ENCODE assay signal across 9 mouse cellular contexts in genomic region chr3:16086550-16086949, GRCm38 (mm10).
DNase-seq lines count a peak whose midpoint lies in the region; ATAC-seq and TF ChIP-seq lines count a peak whose summit lies in the region.
"Had no signal": no experiment of that assay in that cellular context is flagged by ENCODE, and none has a peak within 500 bp of the region (broad histone marks: within the 10 kb centered on the region; RNA-seq: fewer than 3 reads in every experiment).

No protein-coding gene starts in this region.

- intact Hi-C loops in heart, postnatal 36 days (cut with DNase I): no loop called here

- no peak for ATAC-seq in liver, postnatal 0 days
- no peak for ATAC-seq in liver, embryonic 11.5 days (replicated peaks; ENCODE audit: low FRiP score)

- no peak overlapping the region for H3K27ac ChIP-seq in liver, postnatal 0 days (ENCODE audit: low read depth)
- no peak overlapping the region for H3K27ac ChIP-seq in liver, embryonic 11.5 days (ENCODE audit: low read depth, low read length)
- H3K27ac ChIP-seq in thymus, adult 2 months (ENCODE audit: control insufficient read depth, insufficient read depth, low read length): no peak overlapping the region
- H3K27ac ChIP-seq: embryonic facial prominence, embryonic 13.5 days had no signal

- no peak overlapping the region for H3K4me3 ChIP-seq in liver, postnatal 0 days (ENCODE audit: low read depth, low read length)
- H3K4me3 ChIP-seq in liver, embryonic 11.5 days (ENCODE audit: low read depth, low read length): no peak overlapping the region
- no peak overlapping the region for H3K4me3 ChIP-seq in myocyte
- H3K4me3 ChIP-seq in thymus, adult 2 months (ENCODE audit: control insufficient read depth, insufficient read depth, low read length): no peak overlapping the region
- H3K4me3 ChIP-seq: embryonic facial prominence, embryonic 13.5 days had no signal

- no peak overlapping the region for H3K9ac ChIP-seq in liver, postnatal 0 days (replicated peaks)
- no peak overlapping the region for H3K9ac ChIP-seq in liver, embryonic 11.5 days (ENCODE audit: low read depth, low read length)
- H3K9ac ChIP-seq: embryonic facial prominence, embryonic 13.5 days had no signal

- DNase-seq in cerebellum, postnatal 10 days: peak; percentile 3 to 13
- DNase-seq in cerebellum, adult 11 months: no peak
- DNase-seq in liver, postnatal 0 days: no peak
- DNase-seq in liver, embryonic 11.5 days (ENCODE audit: low spot score): no peak
- peak; percentile 2 for DNase-seq in brain, embryonic 18.5 days (ENCODE audit: low read depth, low spot score)
- DNase-seq in thymus, adult 2 months: no peak
- no peak for DNase-seq in heart, postnatal 36 days

- H3K9me3 ChIP-seq in liver, postnatal 0 days (ENCODE audit: low read length): no peaks in the 10 kb centered on the region
- H3K9me3 ChIP-seq in liver, embryonic 11.5 days (ENCODE audit: control insufficient read depth, low read length): no peaks in the 10 kb centered on the region
- H3K9me3 ChIP-seq: embryonic facial prominence, embryonic 13.5 days had no signal

- no peak for TF ChIP-seq EP300 in liver, postnatal 0 days (IDR thresholded peaks at IDR 0.05; ENCODE audit: low read depth)

- H3K79me2 ChIP-seq in myocyte (ENCODE audit: control insufficient read depth, insufficient read depth): no peaks in the 10 kb centered on the region

- WGBS in liver, postnatal 0 days (ENCODE audit: insufficient replicate concordance): 0% methylated on average over 1 of the region's 1 CpGs
- WGBS in liver, embryonic 11.5 days: 15% methylated on average over 1 of the region's 1 CpGs
- 7% methylated on average over 1 of the region's 1 CpGs for WGBS in thymus, adult 2 months

- H3K4me2 ChIP-seq in liver, postnatal 0 days (ENCODE audit: low read depth, low read length): no peak overlapping the region
- H3K4me2 ChIP-seq in liver, embryonic 11.5 days: no peak overlapping the region
- H3K4me2 ChIP-seq in myocyte (ENCODE audit: low read depth): peak overlapping the region; percentile 61
- H3K4me2 ChIP-seq: embryonic facial prominence, embryonic 13.5 days had no signal

- no peaks in the 10 kb centered on the region for H3K4me1 ChIP-seq in liver, postnatal 0 days (ENCODE audit: insufficient read depth)
- no peaks in the 10 kb centered on the region for H3K4me1 ChIP-seq in liver, embryonic 11.5 days (replicated peaks; ENCODE audit: control insufficient read depth, insufficient read depth, low read length)
- H3K4me1 ChIP-seq in thymus, adult 2 months (replicated peaks; ENCODE audit: control insufficient read depth, insufficient read depth, low read length): no peaks in the 10 kb centered on the region
- H3K4me1 ChIP-seq: embryonic facial prominence, embryonic 13.5 days had no signal

- H3K36me3 ChIP-seq in liver, postnatal 0 days (replicated peaks; ENCODE audit: insufficient read depth, low read length): no peaks in the 10 kb centered on the region
- H3K36me3 ChIP-seq in liver, embryonic 11.5 days (ENCODE audit: control insufficient read depth, insufficient read depth, low read length): no peaks in the 10 kb centered on the region
- H3K36me3 ChIP-seq in myocyte (ENCODE audit: control insufficient read depth, insufficient read depth): no peaks in the 10 kb centered on the region
- H3K36me3 ChIP-seq in thymus, adult 2 months (ENCODE audit: control insufficient read depth, insufficient read depth, low read length): no peaks in the 10 kb centered on the region
- H3K36me3 ChIP-seq: embryonic facial prominence, embryonic 13.5 days had no signal

- no peak overlapping the region for H3ac ChIP-seq in myocyte (ENCODE audit: control insufficient read depth, insufficient read length)

- TF ChIP-seq POLR2A in myocyte (IDR thresholded peaks at IDR 0.05; ENCODE audit: insufficient read length, low read depth): no peak
- no peak for TF ChIP-seq POLR2A in thymus, adult 2 months (IDR thresholded peaks at IDR 0.05; ENCODE audit: control insufficient read depth, extremely low read depth, insufficient read depth, low read length, poor library complexity)

- TF ChIP-seq CTCF in liver, postnatal 0 days (IDR thresholded peaks at IDR 0.05; ENCODE audit: low read depth): peak; percentile 57
- TF ChIP-seq CTCF in thymus, adult 2 months (IDR thresholded peaks at IDR 0.05; ENCODE audit: borderline replicate concordance, control insufficient read depth, extremely low read depth, insufficient read depth, low read length, poor library complexity): no peak

- no peaks in the 10 kb centered on the region for H3K27me3 ChIP-seq in liver, postnatal 0 days (ENCODE audit: insufficient read depth, low read length)
- H3K27me3 ChIP-seq in liver, embryonic 11.5 days (replicated peaks; ENCODE audit: control insufficient read depth, insufficient read depth, low read length): no peaks in the 10 kb centered on the region
- H3K27me3 ChIP-seq in myocyte (ENCODE audit: control insufficient read depth, insufficient read depth, insufficient read length): no peaks in the 10 kb centered on the region
- no peaks in the 10 kb centered on the region for H3K27me3 ChIP-seq in thymus, adult 2 months (ENCODE audit: control insufficient read depth, insufficient read depth, low read length)
- H3K27me3 ChIP-seq: embryonic facial prominence, embryonic 13.5 days had no signal

TF ChIP-seq in myocyte, 11 proteins besides CTCF, POLR2A, EP300 and RAD21:
- no peak for TF ChIP-seq TCF12 (IDR thresholded peaks at IDR 0.05; ENCODE audit: insufficient read depth, poor library complexity, severe bottlenecking)
- no peak for TF ChIP-seq CEBPB (IDR thresholded peaks at IDR 0.05; ENCODE audit: insufficient read depth, poor library complexity, severe bottlenecking)
- no peak for TF ChIP-seq POLR2AphosphoS2 (IDR thresholded peaks at IDR 0.05; ENCODE audit: insufficient read length, low read depth)
- TF ChIP-seq TCF3 (IDR thresholded peaks at IDR 0.05; ENCODE audit: insufficient read length, low read depth): no peak
- TF ChIP-seq MYOD1 (IDR thresholded peaks at IDR 0.05; ENCODE audit: control insufficient read depth in 1 of 3, insufficient read length in 2 of 3, low read depth in 2 of 3): no peak
- TF ChIP-seq MYOG (IDR thresholded peaks at IDR 0.05; ENCODE audit: control insufficient read depth in 1 of 3, insufficient read depth in 1 of 3, insufficient read length in 2 of 3, low read depth in 2 of 3): no peak
- no peak for TF ChIP-seq SRF (IDR thresholded peaks at IDR 0.05; ENCODE audit: control insufficient read depth, insufficient read length, low read depth)
- no peak for TF ChIP-seq USF1 (IDR thresholded peaks at IDR 0.05; ENCODE audit: low read depth)
- no peak for TF ChIP-seq E2F4 (IDR thresholded peaks at IDR 0.05; ENCODE audit: insufficient read depth)
TF ChIP-seq in myocyte: peak in this region for 0.

Comparison
In these comparisons a context has a peak if more than half of its experiments do, and no peak if none do; other contexts are left out.
1. DNase-seq: peak in cerebellum, postnatal 10 days (2 of 2) and brain, embryonic 18.5 days (single experiment); none in cerebellum, adult 11 months (single experiment), liver, postnatal 0 days (single experiment), liver, embryonic 11.5 days (single experiment), thymus, adult 2 months (single experiment) and heart, postnatal 36 days (0 of 2).